Mouse (Mus musculus): ENCODE results near the gene 2310050C09Rik. TPM values are rescaled to one million over a fixed set of nuclear protein-coding genes. Genes with fewer than 3 reads are reported as not detected.

Gene 2310050C09Rik
- polyA plus RNA-seq, 1 experiment: 4.0 TPM

DNA sequence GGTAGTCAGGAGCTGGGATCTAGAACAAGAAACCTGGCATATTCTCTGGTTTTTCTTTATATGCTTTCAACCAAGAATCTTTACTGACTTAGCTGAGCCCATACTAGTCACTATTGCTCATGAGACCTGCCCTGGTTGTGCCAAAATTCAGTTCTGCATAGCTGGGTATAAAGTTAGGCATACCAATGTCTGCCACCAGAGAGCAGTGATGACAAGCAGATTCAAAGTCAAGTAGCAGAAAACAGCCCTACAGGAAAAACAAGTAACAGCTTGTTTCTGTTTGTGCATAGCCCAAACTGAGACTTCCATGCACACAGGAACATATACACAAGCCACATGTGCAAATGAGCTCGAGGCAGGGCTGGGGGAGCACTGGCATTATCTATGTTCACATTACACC is 44.2 kb downstream of the 2310050C09Rik start:
- no peaks in the 10 kb centered on the region for H3K4me1 ChIP-seq (ENCODE audit: control insufficient read depth, insufficient read depth, low read length)
- no peak for DNase-seq
- H3K4me3 ChIP-seq (replicated peaks; ENCODE audit: extremely low read depth, low read depth, low read length): no peak overlapping the region
- 18% methylated on average over 1 of the region's 1 CpGs for WGBS
- no peak for TF ChIP-seq POLR2A (IDR thresholded peaks at IDR 0.05; ENCODE audit: borderline replicate concordance, extremely low read depth, low read depth, low read length)
- no peak for TF ChIP-seq CTCF (IDR thresholded peaks at IDR 0.05; ENCODE audit: insufficient read depth, low read length)

Other genes with a start within 250 kb of the 2310050C09Rik start
- gene Lce6a, start 248.6 kb downstream of the 2310050C09Rik start, polyA plus RNA-seq (2012; rRNA removed): not detected in 2 replicates
- 47.3 TPM in 1 of 2 replicates, not detected in the other for gene Lce1a1, start 221.9 kb downstream of the 2310050C09Rik start, polyA plus RNA-seq (2012; rRNA removed)
- 67.0 TPM in 1 of 2 replicates, not detected in the other for gene Lce1b, start 213.3 kb downstream of the 2310050C09Rik start, polyA plus RNA-seq (2012; rRNA removed)
- gene Lce1a2, start 199.9 kb downstream of the 2310050C09Rik start, polyA plus RNA-seq (2012; rRNA removed): 74.9 TPM in 1 of 2 replicates, not detected in the other
- gene Lce1c, start 191.0 kb downstream of the 2310050C09Rik start, polyA plus RNA-seq (2012; rRNA removed): 0.18 and 55.3 TPM in 2 replicates
- 77.1 TPM in 1 of 2 replicates, not detected in the other for gene Lce1d, start 183.0 kb downstream of the 2310050C09Rik start, polyA plus RNA-seq (2012; rRNA removed)
- 25.3 TPM in 1 of 2 replicates, not detected in the other for gene Lce1e, start 161.1 kb downstream of the 2310050C09Rik start, polyA plus RNA-seq (2012; rRNA removed)
- gene Lce1f, start 149.9 kb downstream of the 2310050C09Rik start, polyA plus RNA-seq (2012; rRNA removed): 38.2 TPM in 1 of 2 replicates, not detected in the other
- 0.34 TPM in 1 of 2 replicates, not detected in the other for gene Gm38119, start 131.1 kb downstream of the 2310050C09Rik start, polyA plus RNA-seq (2012; rRNA removed)
- 23.0 TPM in 1 of 2 replicates, not detected in the other for gene Lce1g, start 117.9 kb downstream of the 2310050C09Rik start, polyA plus RNA-seq (2012; rRNA removed)
- 17.7 TPM in 1 of 2 replicates, not detected in the other for gene Lce1h, start 105.2 kb downstream of the 2310050C09Rik start, polyA plus RNA-seq (2012; rRNA removed)
- gene Lce1i, start 91.3 kb downstream of the 2310050C09Rik start, polyA plus RNA-seq (2012; rRNA removed): 20.2 TPM in 1 of 2 replicates, not detected in the other
- gene Lce1j, start 79.7 kb downstream of the 2310050C09Rik start, polyA plus RNA-seq (2012; rRNA removed): 17.7 TPM in 1 of 2 replicates, not detected in the other
- gene Lce1k, start 62.3 kb downstream of the 2310050C09Rik start, polyA plus RNA-seq (2012; rRNA removed): 22.2 TPM in 1 of 2 replicates, not detected in the other
- 22.9 TPM in 1 of 2 replicates, not detected in the other for gene Kprp, start 43.0 kb downstream of the 2310050C09Rik start, polyA plus RNA-seq (2012; rRNA removed)
- gene Lce1l, start 18.9 kb downstream of the 2310050C09Rik start, polyA plus RNA-seq (2012; rRNA removed): 20.4 TPM in 1 of 2 replicates, not detected in the other
- 285 TPM in 1 of 2 replicates, not detected in the other for gene Lce3a, start 56.0 kb upstream of the 2310050C09Rik start, polyA plus RNA-seq (2012; rRNA removed)
- gene Lce3b, start 62.8 kb upstream of the 2310050C09Rik start, polyA plus RNA-seq (2012; rRNA removed): 311 TPM in 1 of 2 replicates, not detected in the other
- 361 TPM in 1 of 2 replicates, not detected in the other for gene Lce3c, start 74.3 kb upstream of the 2310050C09Rik start, polyA plus RNA-seq (2012; rRNA removed)
- 64.5 TPM in 1 of 2 replicates, not detected in the other for gene Lce3d, start 87.2 kb upstream of the 2310050C09Rik start, polyA plus RNA-seq (2012; rRNA removed)
- 169 TPM in 1 of 2 replicates, not detected in the other for gene Lce3e, start 96.8 kb upstream of the 2310050C09Rik start, polyA plus RNA-seq (2012; rRNA removed)
- 237 TPM in 1 of 2 replicates, not detected in the other for gene Lce3f, start 122.0 kb upstream of the 2310050C09Rik start, polyA plus RNA-seq (2012; rRNA removed)
- gene Crct1, start 145.5 kb upstream of the 2310050C09Rik start, polyA plus RNA-seq (2012; rRNA removed): 273 TPM in 1 of 2 replicates, not detected in the other
- gene Lce1m, start 148.8 kb upstream of the 2310050C09Rik start, polyA plus RNA-seq (2012; rRNA removed): 2.9 TPM in 1 of 2 replicates, not detected in the other
- gene Gm4858, start 198.6 kb upstream of the 2310050C09Rik start, polyA plus RNA-seq (2012; rRNA removed): not detected in 2 replicates

All from lung, adult 2 months (tissue).